Mouse (Mus musculus) G1E (cell line): ENCODE results near the gene Lamtor4. TPM values are rescaled to one million over a fixed set of nuclear protein-coding genes. Genes with fewer than 3 reads are reported as not detected.

Experiments used
- ATAC-seq: 2 replicates; pipeline ENCODE4 v1.8.0; 2016; ENCODE audit warnings: mild to moderate bottlenecking; ENCODE audit not compliant: insufficient number of reproducible peaks, poor library complexity, low FRiP score, severe bottlenecking; ENCODE audit errors: extremely low read depth
- DNase-seq: peaks from one replicate; pipeline ENCODE4 v3.0.0; 2012; ENCODE audit warnings: low spot score
- H3K27me3 ChIP-seq: 2 replicates; pipeline ENCODE4 v1.6.1; 2012; ENCODE audit warnings: mild to moderate bottlenecking, low read length, inconsistent platforms; ENCODE audit not compliant: insufficient read depth
- H3K36me3 ChIP-seq: replicated peaks from 2 replicates; pipeline ENCODE3; 2012; ENCODE audit warnings: mild to moderate bottlenecking, inconsistent platforms
- H3K4me1 ChIP-seq: 2 replicates; pipeline ENCODE4 v1.6.1; 2012; ENCODE audit warnings: low read depth, low read length, inconsistent platforms, mixed read lengths; ENCODE audit not compliant: insufficient read depth
- H3K4me3 ChIP-seq: 2 replicates; pipeline ENCODE4 v1.5.1; 2012; ENCODE audit warnings: low read depth, mild to moderate bottlenecking, inconsistent platforms, low read length, moderate library complexity, mixed read lengths
- H3K9me3 ChIP-seq: replicated peaks from 2 replicates; pipeline ENCODE4 v1.6.1; 2012; ENCODE audit warnings: inconsistent platforms
- CTCF ChIP-seq: IDR thresholded peaks from 2 replicates; pipeline ENCODE4 v1.5.1; 2012; ENCODE audit warnings: low read depth, low read length, inconsistent platforms, mixed read lengths
- GATA1 ChIP-seq: IDR thresholded peaks from 2 replicates; pipeline ENCODE4 v1.6.1; 2012; ENCODE audit warnings: borderline replicate concordance, low read length, inconsistent platforms, mixed read lengths
- GATA2 ChIP-seq: IDR thresholded peaks from 2 replicates; pipeline ENCODE4 v1.6.1; 2012; ENCODE audit warnings: low read depth, low read length, inconsistent platforms, borderline replicate concordance
- POLR2AphosphoS5 ChIP-seq: IDR thresholded peaks from 2 replicates; pipeline ENCODE4 v1.6.1; 2012; ENCODE audit warnings: low read depth, low read length, inconsistent platforms; ENCODE audit not compliant: insufficient replicate concordance
- TAL1 ChIP-seq: conservative IDR thresholded peaks from 2 replicates; pipeline ENCODE4 v1.6.1; 2012; ENCODE audit warnings: low read depth, low read length, inconsistent platforms, mixed read lengths
- polyA plus RNA-seq: library from polyadenylated mRNA; stranded (reverse); fragments of >175 nt; gene quantifications from 2 replicates; pipeline ENCODE4 v1.2.3, GENCODE M21; 2012
- total RNA-seq, 2 experiments: library from RNA; stranded (forward) in 1 of 2; stranded (reverse) in 1 of 2; fragments of 200-1000 nt in 1 of 2; fragments of >200 nt in 1 of 2; fragmentation: Nextera tagmentation in 1 of 2; gene quantifications; 2 replicates each; pipeline ENCODE4 v1.2.3; 2014 to 2017

The Lamtor4 gene
- total and polyA plus RNA-seq, 3 experiments = 13.3 to 51.8 (median 22.9) TPM

DNA sequence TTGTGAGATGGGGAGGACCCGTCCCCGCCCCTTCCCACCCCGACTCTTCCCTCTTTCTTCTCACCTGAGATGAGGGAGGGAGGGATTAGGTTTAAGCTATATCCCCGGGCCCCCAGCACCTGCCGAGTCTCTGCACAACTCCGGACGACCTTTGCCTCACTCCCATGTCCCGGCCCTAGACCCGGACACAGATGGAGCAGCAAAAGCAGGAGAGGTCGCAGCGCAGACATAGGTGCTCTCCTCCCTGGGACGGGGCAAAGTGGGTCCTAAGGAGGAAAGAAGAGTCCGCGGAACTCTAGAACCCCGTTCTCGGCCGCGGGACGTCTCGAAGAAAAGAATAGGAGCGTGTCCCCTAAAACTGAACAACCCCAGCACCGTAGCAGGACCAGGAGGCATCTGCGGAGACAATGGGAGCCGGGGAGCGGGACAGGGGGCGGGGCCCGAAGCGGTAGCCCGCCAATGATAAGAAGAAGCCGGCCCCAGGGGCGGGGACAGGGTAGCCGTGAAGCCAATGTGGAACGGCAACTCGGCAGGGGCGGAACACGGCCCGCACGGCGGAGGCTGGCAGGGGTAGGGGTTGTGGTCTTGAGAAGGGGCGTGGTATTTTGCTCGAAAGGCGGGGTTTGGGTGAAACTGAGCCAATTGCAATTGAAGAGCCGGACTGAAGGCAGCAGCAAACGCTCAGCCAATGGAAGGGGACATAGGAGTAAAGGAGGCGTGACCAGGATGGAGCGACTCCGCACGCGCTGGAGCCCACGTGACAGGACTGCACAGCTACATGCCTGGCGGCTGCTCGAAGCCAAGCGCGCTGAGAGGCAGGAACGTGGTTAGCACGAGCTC is 24.5 kb downstream of the Lamtor4 start, which contains the start of the genes Gm43720, Gpc2 and Stag3:
TSS of gene Gm43720 (minus strand) at position 374 of the 840 bp plus-strand sequence.
TSS of gene Gpc2 (minus strand) at position 421 of the 840 bp plus-strand sequence.
TSS of gene Stag3 (plus strand) at position 656 of the 840 bp plus-strand sequence.
- DNase-seq (no peak), ATAC-seq (no peak)
- Histone ChIP-seq H3K27me3 (peaks cover 53% of the 10 kb centered on the region), H3K4me1 (no peaks in the 10 kb centered on the region; the same call in 1 of the 2 replicates), H3K4me3 (no peak within 1 kb of the TSS; the same call in 1 of the 2 replicates), H3K9me3 (peaks cover 11% of the 10 kb centered on the region), H3K36me3 (no peaks in the 10 kb centered on the region)
- TF ChIP-seq POLR2AphosphoS5 (no peak), CTCF (no peak), GATA2 (no peak), GATA1 (no peak), TAL1 (no peak)

DNA sequence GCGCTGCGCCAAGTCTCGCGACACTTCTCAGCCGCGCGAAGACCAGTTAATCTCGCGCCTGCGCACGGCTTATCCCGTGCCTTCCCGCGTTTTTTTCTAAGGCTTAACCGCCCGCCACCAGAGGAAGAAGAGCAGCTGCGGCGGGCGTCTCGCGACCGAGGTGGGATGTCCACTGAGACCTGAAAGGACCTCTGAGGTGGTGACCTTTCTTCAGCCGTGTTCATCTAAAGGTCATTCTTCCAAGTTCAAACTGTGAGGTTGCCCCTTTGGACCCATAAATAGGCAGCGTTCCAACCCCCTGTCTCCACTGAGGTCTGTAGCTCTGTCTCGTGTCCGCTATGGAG is 25.1 kb downstream of the Lamtor4 start:
- peaks cover 11% of the 10 kb centered on the region for H3K9me3 ChIP-seq
- TF ChIP-seq GATA1 (no peak), POLR2AphosphoS5 (no peak), GATA2 (no peak), TAL1 (no peak)
- no peak for DNase-seq
- no peaks in the 10 kb centered on the region for H3K4me1 ChIP-seq
- H3K4me3 ChIP-seq = no peak overlapping the region; the same call in 1 of the 2 replicates
- H3K27me3 ChIP-seq = peaks cover 48% of the 10 kb centered on the region
- no peaks in the 10 kb centered on the region for H3K36me3 ChIP-seq
- ATAC-seq = no peak

DNA sequence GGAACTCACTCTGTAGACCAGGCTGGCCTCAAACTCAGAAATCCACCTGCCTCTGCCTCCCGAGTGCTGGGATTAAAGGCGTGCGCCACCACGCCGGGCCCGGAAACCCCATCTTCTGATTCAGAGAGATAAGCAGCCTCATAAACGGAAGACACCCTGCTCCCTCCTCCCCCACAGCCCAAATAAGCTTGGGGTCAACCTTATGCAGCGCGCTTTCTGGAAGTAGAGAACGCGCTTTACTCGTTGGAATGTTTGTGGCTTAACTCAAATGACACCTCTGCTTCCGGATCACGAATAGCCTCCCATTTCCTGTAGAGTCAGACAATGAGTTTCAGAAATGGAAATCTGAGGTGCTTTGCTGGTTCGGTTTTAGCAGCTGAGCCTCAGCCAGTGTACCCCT is 25.5 kb downstream of the Lamtor4 start:
- H3K9me3 ChIP-seq = peaks cover 11% of the 10 kb centered on the region
- peaks cover 44% of the 10 kb centered on the region for H3K27me3 ChIP-seq
- H3K4me3 ChIP-seq = no peak overlapping the region
- ATAC-seq = no peak
- no peaks in the 10 kb centered on the region for H3K4me1 ChIP-seq
- H3K36me3 ChIP-seq = no peaks in the 10 kb centered on the region
- no peak for DNase-seq
- TF ChIP-seq TAL1 (no peak), GATA1 (no peak), POLR2AphosphoS5 (no peak), CTCF (no peak), GATA2 (no peak)

DNA sequence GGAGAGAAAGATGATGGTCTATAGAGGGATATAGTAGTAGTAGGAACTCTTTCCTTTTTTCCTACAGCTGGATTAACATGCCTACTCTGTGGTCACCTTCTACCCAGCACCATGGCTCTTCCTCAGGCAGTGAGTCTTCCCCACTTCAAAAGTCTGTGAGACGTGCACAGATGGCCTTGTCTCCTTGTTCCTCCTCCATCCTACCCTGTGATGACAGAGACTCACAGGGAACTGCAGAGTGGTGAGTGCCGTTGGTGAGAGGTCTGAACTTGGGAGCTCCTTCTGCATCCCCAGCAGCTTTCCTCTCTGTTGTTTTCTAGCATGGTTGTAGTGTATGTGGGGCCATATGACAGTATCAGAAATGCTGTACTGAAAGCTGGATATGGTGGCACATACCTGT is 26.5 kb downstream of the Lamtor4 start:
- Histone ChIP-seq H3K9me3 (peaks cover 11% of the 10 kb centered on the region), H3K27me3 (peaks cover 34% of the 10 kb centered on the region), H3K36me3 (no peaks in the 10 kb centered on the region), H3K4me3 (no peak overlapping the region), H3K4me1 (no peaks in the 10 kb centered on the region)
- TF ChIP-seq CTCF (no peak), GATA2 (no peak), POLR2AphosphoS5 (no peak), GATA1 (no peak), TAL1 (no peak)
- DNase-seq (no peak), ATAC-seq (no peak)

DNA sequence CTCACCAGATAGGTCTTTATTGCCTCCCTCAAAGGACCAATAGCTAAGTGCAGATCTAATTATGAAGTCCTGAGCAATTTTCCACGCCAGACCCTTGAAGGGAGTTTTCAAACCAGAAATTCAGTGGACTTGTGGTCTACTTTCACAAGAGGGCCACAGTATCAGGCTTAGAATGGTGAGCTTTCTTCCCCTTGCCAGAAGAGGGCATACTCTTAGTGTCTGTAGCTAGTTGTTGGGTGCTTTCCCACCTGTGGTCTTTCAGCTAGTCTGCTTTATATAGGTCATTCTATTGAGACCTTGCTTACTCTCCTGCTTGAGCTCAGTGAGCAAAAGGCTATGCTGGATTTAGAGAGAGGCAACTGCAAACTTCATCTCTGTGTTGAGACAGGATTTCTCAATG is 28.3 kb downstream of the Lamtor4 start:
- Histone ChIP-seq H3K4me3 (no peak overlapping the region), H3K4me1 (no peaks in the 10 kb centered on the region), H3K9me3 (peaks cover 11% of the 10 kb centered on the region), H3K27me3 (peaks cover 19% of the 10 kb centered on the region), H3K36me3 (no peaks in the 10 kb centered on the region)
- ATAC-seq (no peak), DNase-seq (no peak)
- TF ChIP-seq GATA2 (no peak), POLR2AphosphoS5 (no peak), CTCF (no peak), TAL1 (no peak), GATA1 (no peak)

DNA sequence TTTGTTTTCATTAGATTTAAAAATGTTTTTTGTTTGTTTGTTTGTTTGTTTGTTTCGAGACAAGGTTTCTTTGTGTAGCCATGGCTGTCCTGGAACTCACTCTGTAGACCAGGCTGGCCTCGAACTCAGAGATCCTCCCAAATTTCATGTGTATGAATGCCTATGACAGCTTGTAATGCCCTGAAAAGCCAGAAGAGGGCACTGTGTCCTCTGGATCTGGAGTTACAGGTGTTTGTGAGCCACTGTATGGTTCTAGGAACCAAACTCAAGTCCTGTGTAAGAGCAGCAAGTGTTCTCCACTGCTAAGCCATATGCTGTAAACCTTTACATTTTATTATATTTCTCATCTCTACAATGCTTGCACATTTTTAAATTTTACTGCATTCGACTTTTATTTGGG is 32.6 kb downstream of the Lamtor4 start:
- Histone ChIP-seq H3K4me3 (no peak overlapping the region), H3K27me3 (peaks cover 3% of the 10 kb centered on the region; the same call in 1 of the 2 replicates), H3K36me3 (no peaks in the 10 kb centered on the region), H3K9me3 (no peaks in the 10 kb centered on the region), H3K4me1 (no peaks in the 10 kb centered on the region)
- TF ChIP-seq GATA2 = no peak
- TF ChIP-seq POLR2AphosphoS5 = no peak
- TF ChIP-seq TAL1 = no peak
- TF ChIP-seq CTCF = no peak
- no peak for TF ChIP-seq GATA1
- DNase-seq = no peak
- ATAC-seq = no peak
